ENCODE assay signal across 8 mouse cellular contexts in genomic region chr17:48407910-48408525, GRCm38 (mm10). TPM values are rescaled to one million over a fixed set of nuclear protein-coding genes. Genes with fewer than 3 reads are reported as not detected.
A peak's percentile ranks its signal among the peaks of the same experiment; 100 is the strongest.
DNase-seq lines count a peak whose midpoint lies in the region; ATAC-seq and TF ChIP-seq lines count a peak whose summit lies in the region.

No protein-coding gene starts in this region.

- H3K4me3 ChIP-seq in lung, postnatal 0 days (ENCODE audit: low read depth, low read length), result peak overlapping the region; percentile 76
- H3K4me3 ChIP-seq in embryonic facial prominence, embryonic 15.5 days (replicated peaks), result peak overlapping the region; percentile 97
- peak overlapping the region; percentile 89 for H3K4me3 ChIP-seq in limb, embryonic 10.5 days
- peak overlapping the region; percentile 74 for H3K4me3 ChIP-seq in olfactory bulb, adult 2 months (ENCODE audit: insufficient read depth, low read depth, low read length)

- no peak for TF ChIP-seq EP300 in lung, postnatal 0 days (IDR thresholded peaks at IDR 0.05)

- H3K9me3 ChIP-seq in lung, postnatal 0 days (ENCODE audit: low read length), result no peaks in the 10 kb centered on the region
- H3K9me3 ChIP-seq in embryonic facial prominence, embryonic 15.5 days (replicated peaks), result no peaks in the 10 kb centered on the region
- H3K9me3 ChIP-seq in limb, embryonic 10.5 days (replicated peaks), result no peaks in the 10 kb centered on the region

- H3K36me3 ChIP-seq in lung, postnatal 0 days (ENCODE audit: insufficient read depth, low read length), result no peaks in the 10 kb centered on the region
- no peaks in the 10 kb centered on the region; the same call in 1 of the 2 replicates for H3K36me3 ChIP-seq in embryonic facial prominence, embryonic 15.5 days
- peaks cover 27% of the 10 kb centered on the region for H3K36me3 ChIP-seq in limb, embryonic 10.5 days

- H3K27me3 ChIP-seq in lung, postnatal 0 days (replicated peaks; ENCODE audit: insufficient read depth, low read length), result no peaks in the 10 kb centered on the region
- no peaks in the 10 kb centered on the region for H3K27me3 ChIP-seq in embryonic facial prominence, embryonic 15.5 days
- H3K27me3 ChIP-seq in limb, embryonic 10.5 days (ENCODE audit: low read depth, poor library complexity, severe bottlenecking), result no peaks in the 10 kb centered on the region

- 3% methylated on average over 8 of the region's 8 CpGs for WGBS in lung, postnatal 0 days
- 5% methylated on average over 8 of the region's 8 CpGs for WGBS in embryonic facial prominence, embryonic 15.5 days
- WGBS in limb, embryonic 10.5 days, result 30% methylated on average over 8 of the region's 8 CpGs
- whole genome bisulfite sequencing in olfactory bulb, adult 2 months, result 7% methylated on average over 8 of the region's 8 CpGs

- no peak for TF ChIP-seq POLR2A in olfactory bulb, adult 2 months (IDR thresholded peaks at IDR 0.05; ENCODE audit: insufficient read depth, low read depth, low read length)

- H3K4me2 ChIP-seq in lung, postnatal 0 days (replicated peaks; ENCODE audit: low read depth, low read length), result peak overlapping the region; percentile 82
- peak overlapping the region; percentile 64 for H3K4me2 ChIP-seq in embryonic facial prominence, embryonic 15.5 days (replicated peaks)

- no peak for ATAC-seq in lung, postnatal 0 days
- no peak for ATAC-seq in embryonic facial prominence, embryonic 15.5 days (ENCODE audit: insufficient number of reproducible peaks, low FRiP score, low TSS enrichment, low read depth)
- no peak for ATAC-seq in frontal cortex, adult (ENCODE audit: low TSS enrichment)

- no peak for DNase-seq in lung, postnatal 0 days (ENCODE audit: low spot score)
- DNase-seq in lung, postnatal 36 days, result no peak
- no peak for DNase-seq in limb, embryonic 10.5 days (ENCODE audit: low spot score)
- DNase-seq in right cerebral cortex, adult 18-20 months, result no peak
- DNase-seq in cerebellum, postnatal 4 days (ENCODE audit: low spot score in 2 of 2), result no peak

- TF ChIP-seq CTCF in lung, postnatal 0 days (IDR thresholded peaks at IDR 0.05), result no peak
- no peak for TF ChIP-seq CTCF in olfactory bulb, adult 2 months (IDR thresholded peaks at IDR 0.05; ENCODE audit: insufficient read depth, low read depth, low read length)

- peaks cover 12% of the 10 kb centered on the region; the same call in 1 of the 2 replicates for H3K4me1 ChIP-seq in lung, postnatal 0 days (ENCODE audit: insufficient read depth, low read depth, low read length)
- peaks cover 24% of the 10 kb centered on the region for H3K4me1 ChIP-seq in embryonic facial prominence, embryonic 15.5 days
- peaks cover 22% of the 10 kb centered on the region for H3K4me1 ChIP-seq in limb, embryonic 10.5 days
- H3K4me1 ChIP-seq in olfactory bulb, adult 2 months (ENCODE audit: control insufficient read depth, insufficient read depth, low read length), result no peaks in the 10 kb centered on the region

- H3K9ac ChIP-seq in lung, postnatal 0 days (replicated peaks; ENCODE audit: low read depth), result peak overlapping the region; percentile 93; the same call in 1 of the 2 replicates
- peak overlapping the region; percentile 99 for H3K9ac ChIP-seq in embryonic facial prominence, embryonic 15.5 days

- peak overlapping the region; percentile 99 for H3K27ac ChIP-seq in lung, postnatal 0 days (ENCODE audit: low read length)
- peak overlapping the region; percentile 100 for H3K27ac ChIP-seq in embryonic facial prominence, embryonic 15.5 days (replicated peaks)
- H3K27ac ChIP-seq in limb, embryonic 10.5 days, result peak overlapping the region; percentile 99
- H3K27ac ChIP-seq in olfactory bulb, adult 2 months (ENCODE audit: insufficient read depth, low read depth, low read length), result peak overlapping the region; percentile 89

RNA-seq across cellular contexts. Expression of gene Nfya, which starts 1.7 kb away (rescaled TPM):
- 5.6 and 8.5 TPM in 2 replicates for polyA plus RNA-seq in lung, postnatal 0 days (2015; fragmentation: Nextera tagmentation; extraction: Ambion mirVana)
- 14.2 TPM in 2 replicates for polyA plus RNA-seq in embryonic facial prominence, embryonic 15.5 days (2015; fragmentation: Nextera tagmentation; extraction: Ambion mirVana)
- 21.9 and 26.4 TPM in 2 replicates for polyA plus RNA-seq in limb, embryonic 10.5 days (2016; fragmentation: Nextera tagmentation; extraction: Ambion mirVana)
- not detected in 2 replicates for polyA plus RNA-seq in olfactory bulb, adult 2 months (2012; ENCODE audit: insufficient read depth, insufficient read length, low replicate concordance, missing spikeins)

RNA-seq across cellular contexts. Expression of gene Oard1, which starts 1.8 kb away (rescaled TPM):
- 43.9 and 45.8 TPM in 2 replicates for polyA plus RNA-seq in lung, postnatal 0 days (2015; fragmentation: Nextera tagmentation; extraction: Ambion mirVana)
- 46.5 TPM in 2 replicates for polyA plus RNA-seq in embryonic facial prominence, embryonic 15.5 days (2015; fragmentation: Nextera tagmentation; extraction: Ambion mirVana)
- polyA plus RNA-seq in limb, embryonic 10.5 days (2016; fragmentation: Nextera tagmentation; extraction: Ambion mirVana), result 75.0 and 80.3 TPM in 2 replicates
- polyA plus RNA-seq in olfactory bulb, adult 2 months (2012; ENCODE audit: insufficient read depth, insufficient read length, low replicate concordance, missing spikeins), result not detected in 2 replicates

RNA-seq across cellular contexts. Expression of gene Apobec2, which starts 24.7 kb away (rescaled TPM):
- polyA plus RNA-seq in lung, postnatal 0 days (2015; fragmentation: Nextera tagmentation; extraction: Ambion mirVana), result 5.6 and 6.5 TPM in 2 replicates
- 25.7 and 38.4 TPM in 2 replicates for polyA plus RNA-seq in embryonic facial prominence, embryonic 15.5 days (2015; fragmentation: Nextera tagmentation; extraction: Ambion mirVana)
- polyA plus RNA-seq in limb, embryonic 10.5 days (2016; fragmentation: Nextera tagmentation; extraction: Ambion mirVana), result 0.92 and 1.2 TPM in 2 replicates
- not detected in 2 replicates for polyA plus RNA-seq in olfactory bulb, adult 2 months (2012; ENCODE audit: insufficient read depth, insufficient read length, low replicate concordance, missing spikeins)

RNA-seq across cellular contexts. Expression of gene Tspo2, which starts 43.3 kb away (rescaled TPM):
- polyA plus RNA-seq in lung, postnatal 0 days (2015; fragmentation: Nextera tagmentation; extraction: Ambion mirVana), result 2.0 and 3.1 TPM in 2 replicates
- 1.6 and 2.4 TPM in 2 replicates for polyA plus RNA-seq in embryonic facial prominence, embryonic 15.5 days (2015; fragmentation: Nextera tagmentation; extraction: Ambion mirVana)
- not detected in 2 replicates for polyA plus RNA-seq in limb, embryonic 10.5 days (2016; fragmentation: Nextera tagmentation; extraction: Ambion mirVana)
- polyA plus RNA-seq in olfactory bulb, adult 2 months (2012; ENCODE audit: insufficient read depth, insufficient read length, low replicate concordance, missing spikeins), result not detected in 2 replicates

RNA-seq across cellular contexts. Expression of gene Unc5cl, which starts 46.7 kb away (rescaled TPM):
- 0.44 and 0.69 TPM in 2 replicates for polyA plus RNA-seq in lung, postnatal 0 days (2015; fragmentation: Nextera tagmentation; extraction: Ambion mirVana)
- 0.43 TPM in 1 of 2 replicates, not detected in the other for polyA plus RNA-seq in embryonic facial prominence, embryonic 15.5 days (2015; fragmentation: Nextera tagmentation; extraction: Ambion mirVana)
- polyA plus RNA-seq in limb, embryonic 10.5 days (2016; fragmentation: Nextera tagmentation; extraction: Ambion mirVana), result 0.06 and 0.13 TPM in 2 replicates
- not detected in 2 replicates for polyA plus RNA-seq in olfactory bulb, adult 2 months (2012; ENCODE audit: insufficient read depth, insufficient read length, low replicate concordance, missing spikeins)
